In genomic region chrX:58028082-58028481, GRCm38 (mm10) we compare ENCODE assay signal across 14 mouse cellular contexts. TPM values are rescaled to one million over a fixed set of nuclear protein-coding genes. Genes with fewer than 3 reads are reported as not detected.
A peak's percentile ranks its signal among the peaks of the same experiment; 100 is the strongest.
DNase-seq lines count a peak whose midpoint lies in the region; ATAC-seq and TF ChIP-seq lines count a peak whose summit lies in the region.
"Had no signal": no experiment of that assay in that cellular context is flagged by ENCODE, and none has a peak within 500 bp of the region (broad histone marks: within the 10 kb centered on the region; RNA-seq: fewer than 3 reads in every experiment).

No protein-coding gene starts in this region.

- DNase-seq in brain, embryonic 14.5 days (ENCODE audit: low read depth), result peak; percentile 46
- DNase-seq in forebrain, embryonic 14.5 days (ENCODE audit: low spot score), result no peak
- no peak for DNase-seq in gastrocnemius, adult 2 months
- DNase-seq in lung, postnatal 0 days (ENCODE audit: low spot score), result no peak
- no peak for DNase-seq in frontal cortex, postnatal 10 days (ENCODE audit: low spot score in 2 of 2)
- DNase-seq: gastrocnemius, postnatal 36 days; kidney, adult 18-20 months; lung, embryonic 14.5 days had no signal

- no peak for TF ChIP-seq EP300 in lung, postnatal 0 days (IDR thresholded peaks at IDR 0.05)

- H3K36me3 ChIP-seq in forebrain, embryonic 14.5 days (ENCODE audit: control insufficient read depth, insufficient read depth, low read length), result no peaks in the 10 kb centered on the region
- H3K36me3 ChIP-seq in limb, embryonic 12.5 days, result no peaks in the 10 kb centered on the region
- no peaks in the 10 kb centered on the region for H3K36me3 ChIP-seq in neural tube, embryonic 12.5 days
- no peaks in the 10 kb centered on the region for H3K36me3 ChIP-seq in lung, postnatal 0 days (ENCODE audit: insufficient read depth, low read length)

- H3K27ac ChIP-seq in forebrain, embryonic 14.5 days (ENCODE audit: low read depth, low read length), result 0 out of 2 replicates have a peak overlapping the region, but pooled peaks have one; percentile 27
- H3K27ac ChIP-seq in limb, embryonic 12.5 days, result no peak overlapping the region
- no peak overlapping the region for H3K27ac ChIP-seq in neural tube, embryonic 12.5 days
- no peak overlapping the region for H3K27ac ChIP-seq in gastrocnemius, adult 2 months
- H3K27ac ChIP-seq in lung, postnatal 0 days (ENCODE audit: low read length), result no peak overlapping the region

- TF ChIP-seq CTCF in brain, embryonic 14.5 days (IDR thresholded peaks at IDR 0.05; ENCODE audit: borderline replicate concordance, extremely low read depth, insufficient read depth, insufficient read length), result no peak
- no peak for TF ChIP-seq CTCF in gastrocnemius, adult 2 months (IDR thresholded peaks at IDR 0.05)
- no peak for TF ChIP-seq CTCF in lung, postnatal 0 days (IDR thresholded peaks at IDR 0.05)

- intact Hi-C loops in gastrocnemius, adult 2 months (cut with DNase I), result no loop called here

- no peak for ATAC-seq in forebrain, embryonic 14.5 days
- ATAC-seq in limb, embryonic 12.5 days (ENCODE audit: insufficient number of reproducible peaks, insufficient read depth, low FRiP score, low TSS enrichment, low read depth), result no peak
- no peak for ATAC-seq in neural tube, embryonic 12.5 days (ENCODE audit: low FRiP score, low read depth)
- no peak for ATAC-seq in lung, postnatal 0 days
- ATAC-seq: activated CD4-positive, CD25-positive, alpha-beta regulatory T cell, adult 4 months had no signal

- no peak for TF ChIP-seq POLR2A in brain, embryonic 14.5 days (IDR thresholded peaks at IDR 0.05; ENCODE audit: borderline replicate concordance, extremely low read depth, insufficient read depth, insufficient read length, poor library complexity, severe bottlenecking)

- H3K4me2 ChIP-seq in forebrain, embryonic 14.5 days (ENCODE audit: low read length), result peak overlapping the region; percentile 25
- peak overlapping the region; percentile 34 for H3K4me2 ChIP-seq in limb, embryonic 12.5 days
- H3K4me2 ChIP-seq in neural tube, embryonic 12.5 days (replicated peaks), result peak overlapping the region; percentile 22; the same call in 1 of the 2 replicates
- H3K4me2 ChIP-seq in lung, postnatal 0 days (replicated peaks; ENCODE audit: low read depth, low read length), result no peak overlapping the region
- H3K4me2 ChIP-seq: lung, embryonic 14.5 days had no signal

- H3K9me3 ChIP-seq in forebrain, embryonic 14.5 days (replicated peaks; ENCODE audit: control insufficient read depth, low read length), result no peaks in the 10 kb centered on the region
- no peaks in the 10 kb centered on the region for H3K9me3 ChIP-seq in limb, embryonic 12.5 days
- H3K9me3 ChIP-seq in neural tube, embryonic 12.5 days, result no peaks in the 10 kb centered on the region
- H3K9me3 ChIP-seq in lung, postnatal 0 days (ENCODE audit: low read length), result no peaks in the 10 kb centered on the region

- 23% methylated on average over 16 of the region's 16 CpGs for WGBS in forebrain, embryonic 14.5 days
- 14% methylated on average over 16 of the region's 16 CpGs for WGBS in limb, embryonic 12.5 days
- 12% methylated on average over 16 of the region's 16 CpGs for WGBS in neural tube, embryonic 12.5 days
- 8% methylated on average over 16 of the region's 16 CpGs for WGBS in lung, postnatal 0 days

- H3K27me3 ChIP-seq in forebrain, embryonic 14.5 days (replicated peaks; ENCODE audit: control insufficient read depth, insufficient read depth, low read length), result peaks cover 3% of the 10 kb centered on the region; the same call in 1 of the 2 replicates
- peaks cover 73% of the 10 kb centered on the region for H3K27me3 ChIP-seq in limb, embryonic 12.5 days
- 0 out of 2 replicates have a peak, but pooled peaks cover 3% of the 10 kb centered on the region for H3K27me3 ChIP-seq in neural tube, embryonic 12.5 days (replicated peaks)
- peaks cover 8% of the 10 kb centered on the region for H3K27me3 ChIP-seq in lung, postnatal 0 days (replicated peaks; ENCODE audit: insufficient read depth, low read length)

- H3K9ac ChIP-seq in forebrain, embryonic 14.5 days (ENCODE audit: low read length), result no peak overlapping the region
- no peak overlapping the region for H3K9ac ChIP-seq in limb, embryonic 12.5 days (replicated peaks)
- H3K9ac ChIP-seq in neural tube, embryonic 12.5 days, result no peak overlapping the region
- H3K9ac ChIP-seq in lung, postnatal 0 days (replicated peaks; ENCODE audit: low read depth), result no peak overlapping the region
- H3K9ac ChIP-seq: lung, embryonic 14.5 days had no signal

- no peaks in the 10 kb centered on the region for H3K4me1 ChIP-seq in forebrain, embryonic 14.5 days (ENCODE audit: control insufficient read depth, insufficient read depth, low read length)
- H3K4me1 ChIP-seq in limb, embryonic 12.5 days (replicated peaks), result no peaks in the 10 kb centered on the region; the same call in 1 of the 2 replicates
- H3K4me1 ChIP-seq in neural tube, embryonic 12.5 days, result no peaks in the 10 kb centered on the region
- H3K4me1 ChIP-seq in lung, postnatal 0 days (ENCODE audit: insufficient read depth, low read depth, low read length), result no peaks in the 10 kb centered on the region

- H3K4me3 ChIP-seq in forebrain, embryonic 14.5 days (ENCODE audit: low read depth, low read length), result no peak overlapping the region
- 0 out of 2 replicates have a peak overlapping the region, but pooled peaks have one; percentile 7 for H3K4me3 ChIP-seq in limb, embryonic 12.5 days (replicated peaks)
- no peak overlapping the region for H3K4me3 ChIP-seq in neural tube, embryonic 12.5 days
- H3K4me3 ChIP-seq in gastrocnemius, adult 2 months, result no peak overlapping the region
- no peak overlapping the region for H3K4me3 ChIP-seq in lung, postnatal 0 days (ENCODE audit: low read depth, low read length)
- H3K4me3 ChIP-seq: erythroblast, embryonic 14.5 days had no signal

RNA-seq across cellular contexts. Expression of gene Zic3, which starts 5.6 kb away (rescaled TPM):
- polyA plus RNA-seq in brain, embryonic 14.5 days (2012; rRNA removed), result 21.8 and 33.6 TPM in 2 replicates
- 19.4 and 19.8 TPM in 2 replicates for polyA plus RNA-seq in forebrain, embryonic 14.5 days (2014; fragmentation: Nextera tagmentation; extraction: Ambion mirVana)
- polyA plus RNA-seq in limb, embryonic 12.5 days (2016; fragmentation: Nextera tagmentation; extraction: Ambion mirVana), result 10.5 and 11.9 TPM in 2 replicates
- 13.4 and 18.3 TPM in 2 replicates for polyA plus RNA-seq in neural tube, embryonic 12.5 days (2016; fragmentation: Nextera tagmentation; extraction: Ambion mirVana)
- total RNA-seq in gastrocnemius, adult 2 months (2021), result not detected
- polyA plus RNA-seq in lung, postnatal 0 days (2015; fragmentation: Nextera tagmentation; extraction: Ambion mirVana), result not detected in 2 replicates
- total RNA-seq: gastrocnemius, postnatal 36 days had no signal
- polyA plus RNA-seq: activated CD4-positive, CD25-positive, alpha-beta regulatory T cell, adult 4 months; erythroblast, embryonic 14.5 days; heart, embryonic 16.5 days; lung, embryonic 14.5 days; spleen, adult 2 months had no signal

Comparison
In these comparisons a context has a peak if more than half of its experiments do, and no peak if none do; other contexts are left out.
1. RNA of gene Zic3, which starts 5.6 kb away (polyA plus RNA-seq): 21.8 to 33.6 TPM in brain, embryonic 14.5 days, 19.4 to 19.8 TPM in forebrain, embryonic 14.5 days, 13.4 to 18.3 TPM in neural tube, embryonic 12.5 days and 10.5 to 11.9 TPM in limb, embryonic 12.5 days; not detected in lung, postnatal 0 days; every median in the first group is over 10 times any median in the second.